Mouse (Mus musculus) liver, embryonic 14 days (tissue): Measurements from ENCODE around the gene Llcfc1. TPM values are rescaled to one million over a fixed set of nuclear protein-coding genes. Genes with fewer than 3 reads are reported as not detected.

ENCODE experiments used
- polyA plus RNA-seq: library from polyadenylated mRNA; depleted of rRNA; stranded (reverse); fragments of >200 nt; gene quantifications from 2 replicates; pipeline ENCODE4 v1.2.3, GENCODE M21; 2012; rRNA removed

Gene Llcfc1
- polyA plus RNA-seq, result not detected in 2 replicates

DNA sequence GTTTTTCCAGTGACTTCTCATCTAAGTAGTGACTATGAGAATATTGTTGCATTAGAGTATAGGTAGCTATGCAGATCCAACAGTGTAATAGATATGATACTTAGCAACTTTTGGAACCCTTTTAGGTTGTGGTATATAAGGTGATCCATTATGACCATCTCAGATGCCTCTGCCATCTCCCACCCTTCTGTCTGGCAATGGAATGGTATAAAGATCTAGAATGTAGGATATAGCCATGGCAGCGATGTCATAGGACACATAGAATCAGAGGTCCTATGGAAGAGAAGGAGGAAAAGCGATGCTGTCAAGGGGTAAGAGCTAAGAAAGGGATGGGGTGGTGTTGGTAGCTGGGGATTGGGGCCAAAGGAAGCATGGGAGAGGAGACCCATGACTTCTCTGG lies at the start of gene Llcfc1:
Llcfc1 (plus strand) TSS at position 301 of the 400 bp plus-strand sequence.

DNA sequence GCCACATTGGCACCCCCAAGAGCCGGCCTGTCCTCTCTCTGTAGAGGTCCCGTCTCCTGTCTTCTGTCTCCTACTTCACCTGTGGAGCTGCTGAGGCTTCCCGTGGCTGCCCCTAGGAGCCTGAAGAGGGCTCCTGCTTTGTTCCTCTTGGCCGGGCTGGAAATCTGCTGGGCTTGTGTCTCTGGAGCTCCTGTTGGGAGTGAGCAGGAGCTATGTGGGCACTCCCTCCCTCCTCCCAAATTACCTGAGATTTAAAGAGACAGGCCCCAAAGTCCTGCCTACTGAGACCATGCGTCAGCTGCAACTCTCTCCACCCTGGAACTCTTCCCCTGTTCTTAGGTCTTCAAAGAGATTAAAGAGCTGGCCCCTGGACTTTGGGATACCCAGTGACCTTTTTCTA lies 48.1 kb upstream of the Llcfc1 start, which contains the start of gene Trpv6:
Trpv6 (minus strand) TSS at position 228 of the 400 bp plus-strand sequence.

DNA sequence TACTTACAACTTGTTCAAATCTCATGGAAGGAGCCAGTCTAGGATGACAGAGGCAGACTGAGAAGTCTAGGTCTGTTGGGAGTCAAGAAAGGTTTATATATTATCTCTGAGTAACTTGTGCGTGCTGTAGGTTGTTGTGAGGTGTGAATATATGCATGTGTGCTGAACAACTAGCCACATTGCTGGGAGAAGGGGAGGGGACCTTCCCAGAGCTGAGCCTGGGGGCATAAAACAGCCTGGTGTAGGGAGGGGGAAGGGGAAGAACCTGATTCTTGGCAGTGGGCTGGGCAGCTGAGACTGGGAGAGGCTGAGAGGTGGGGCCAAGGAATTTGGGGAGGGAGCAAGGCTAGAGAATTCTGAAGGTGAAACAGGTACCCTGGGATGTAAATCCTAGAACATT lies 3.6 kb upstream of the Llcfc1 start, which contains the start of gene Trpv5:
Trpv5 (minus strand) TSS at position 101 of the 400 bp plus-strand sequence.

DNA sequence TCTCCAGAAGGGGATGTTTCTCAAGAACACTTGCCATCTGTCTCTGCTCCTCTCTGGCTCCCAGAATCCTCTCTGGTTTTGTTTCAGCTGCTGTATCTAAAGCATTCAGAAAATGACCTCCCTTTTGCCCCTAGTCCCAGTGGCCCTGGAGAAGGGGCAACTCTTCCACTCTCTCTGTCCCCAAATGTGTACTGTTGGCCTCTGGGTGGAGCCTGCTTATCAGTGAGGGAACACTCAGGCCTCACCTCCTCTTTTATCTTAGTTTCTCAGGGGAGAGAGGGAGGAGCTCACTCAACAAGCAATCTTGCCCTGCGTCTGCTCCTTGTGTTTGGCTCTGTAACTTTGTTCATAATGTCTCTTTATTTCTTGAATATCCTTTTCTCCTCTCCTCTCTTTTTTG lies 19.9 kb downstream of the Llcfc1 start, which contains the start of gene Kel:
Kel (minus strand) TSS at position 217 of the 400 bp plus-strand sequence.

Other genes starting within 250 kb of the Llcfc1 start
- not detected in 2 replicates for gene Gm10334, start 238.3 kb upstream of the Llcfc1 start, polyA plus RNA-seq
- gene Prss1, start 225.5 kb upstream of the Llcfc1 start, polyA plus RNA-seq, result not detected in 2 replicates
- 0.07 TPM in 1 of 2 replicates, not detected in the other for gene Prss2, start 162.6 kb upstream of the Llcfc1 start, polyA plus RNA-seq
- gene Ephb6, start 78.9 kb upstream of the Llcfc1 start, polyA plus RNA-seq, result 0.67 and 0.76 TPM in 2 replicates
- 0.01 and 0.07 TPM in 2 replicates for gene Trpv6, start 48.0 kb upstream of the Llcfc1 start, polyA plus RNA-seq
- 0.20 and 0.27 TPM in 2 replicates for gene Trpv5, start 3.7 kb upstream of the Llcfc1 start, polyA plus RNA-seq
- 253 and 310 TPM in 2 replicates for gene Kel, start 19.9 kb downstream of the Llcfc1 start, polyA plus RNA-seq
- gene Olfr459, start 90.7 kb downstream of the Llcfc1 start, polyA plus RNA-seq, result not detected in 2 replicates
- not detected in 2 replicates for gene Pip, start 163.1 kb downstream of the Llcfc1 start, polyA plus RNA-seq
- not detected in 2 replicates for gene Sval2, start 168.6 kb downstream of the Llcfc1 start, polyA plus RNA-seq